Mouse (Mus musculus) erythroblast, embryonic 14.5 days (primary cell): ENCODE measurements around the gene Zfp786. TPM values are rescaled to one million over a fixed set of nuclear protein-coding genes. Genes with fewer than 3 reads are reported as not detected.
A peak's percentile ranks its signal among the peaks of the same experiment; 100 is the strongest.
"Not testable (repeated sequence)": the region's sequence is repeated elsewhere in the genome, so short reads cannot be mapped to it uniquely, and the experiment has no call there.

Source experiments
- H3K27me3 ChIP-seq: 2 replicates; pipeline ENCODE4 v1.6.1; 2012; ENCODE audit warnings: inconsistent platforms; ENCODE audit not compliant: control insufficient read depth
- H3K36me3 ChIP-seq: 2 replicates; pipeline ENCODE4 v1.6.1; 2012; ENCODE audit warnings: mild to moderate bottlenecking, inconsistent platforms; ENCODE audit not compliant: control insufficient read depth
- H3K4me1 ChIP-seq: 2 replicates; pipeline ENCODE4 v1.6.1; 2012; ENCODE audit warnings: inconsistent platforms; ENCODE audit not compliant: control insufficient read depth
- H3K4me3 ChIP-seq: replicated peaks from 2 replicates; pipeline ENCODE3; 2012; ENCODE audit warnings: moderate library complexity, mild to moderate bottlenecking, inconsistent platforms
- H3K9me3 ChIP-seq: 2 replicates; pipeline ENCODE4 v1.6.1; 2012; ENCODE audit warnings: low read length, inconsistent platforms, mixed read lengths; ENCODE audit not compliant: control insufficient read depth
- GATA1 ChIP-seq: IDR thresholded peaks from 2 replicates; pipeline ENCODE4 v1.6.1; 2012; ENCODE audit warnings: low read length, inconsistent platforms, mixed read lengths
- TAL1 ChIP-seq: IDR thresholded peaks from 3 replicates; pipeline ENCODE4 v1.6.1; 2012; ENCODE audit warnings: low read length, inconsistent platforms, mixed read lengths
- polyA plus RNA-seq: library from polyadenylated mRNA; stranded (reverse); fragments of >175 nt; gene quantifications from 2 replicates; pipeline ENCODE4 v1.2.3, GENCODE M21; 2012

Zfp786 gene
- polyA plus RNA-seq, result not detected in 2 replicates

DNA sequence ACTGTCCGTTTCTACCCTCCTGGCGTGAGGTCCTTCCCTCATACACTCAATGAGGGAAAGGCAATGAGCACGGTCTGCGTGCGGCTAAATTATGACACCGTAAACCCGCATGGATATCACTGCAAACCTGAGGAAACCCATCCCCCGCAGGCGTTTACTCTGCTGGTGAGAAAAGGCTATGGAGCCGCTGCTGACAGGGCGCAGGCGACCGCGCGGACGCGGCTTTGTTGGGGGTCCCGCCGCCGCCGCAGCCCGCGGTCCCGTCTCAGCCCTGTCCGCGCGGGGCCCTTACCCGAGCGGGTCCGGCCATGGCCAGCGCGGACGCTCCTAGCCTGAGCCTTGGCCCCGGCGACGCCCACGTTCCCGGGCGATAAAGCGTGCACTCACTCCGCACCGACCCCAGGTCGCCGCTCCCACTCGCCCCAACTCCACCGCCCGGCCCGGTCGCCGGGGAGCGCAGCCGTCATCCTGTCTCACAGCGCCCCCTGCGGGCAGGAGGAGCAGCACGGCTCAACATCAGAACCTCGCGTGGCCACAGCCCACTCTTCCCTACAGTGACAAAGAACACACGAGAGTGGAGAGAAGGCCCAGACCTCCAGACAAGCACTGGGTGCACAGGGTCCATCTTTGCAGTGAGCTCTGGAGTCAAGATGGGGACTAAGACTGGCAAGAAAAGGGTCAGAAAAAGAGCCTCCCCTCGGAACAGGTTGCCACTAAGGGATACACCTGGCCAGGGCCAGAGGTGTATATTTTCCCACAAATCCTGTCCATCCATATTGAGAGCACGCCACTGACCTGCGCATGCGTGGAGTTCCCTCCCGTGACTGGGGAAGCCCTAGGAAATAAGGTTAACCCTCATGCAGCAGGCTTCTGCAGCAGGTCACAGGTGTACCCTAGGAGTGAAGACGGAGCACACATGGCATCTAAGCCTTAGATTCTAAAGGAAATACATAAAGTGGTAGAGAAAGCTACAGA lies at the start of gene Zfp786:
Gene Zfp786 (minus strand): TSS at position 764 of the 975 bp plus-strand sequence.
- H3K4me3 ChIP-seq, result peak within 1 kb of the TSS; percentile 74
- no peaks in the 10 kb centered on the region for H3K36me3 ChIP-seq
- no peaks in the 10 kb centered on the region for H3K9me3 ChIP-seq
- TF ChIP-seq TAL1 (no peak), GATA1 (no peak)
- no peaks in the 10 kb centered on the region for H3K27me3 ChIP-seq
- peaks cover 23% of the 10 kb centered on the region for H3K4me1 ChIP-seq

DNA sequence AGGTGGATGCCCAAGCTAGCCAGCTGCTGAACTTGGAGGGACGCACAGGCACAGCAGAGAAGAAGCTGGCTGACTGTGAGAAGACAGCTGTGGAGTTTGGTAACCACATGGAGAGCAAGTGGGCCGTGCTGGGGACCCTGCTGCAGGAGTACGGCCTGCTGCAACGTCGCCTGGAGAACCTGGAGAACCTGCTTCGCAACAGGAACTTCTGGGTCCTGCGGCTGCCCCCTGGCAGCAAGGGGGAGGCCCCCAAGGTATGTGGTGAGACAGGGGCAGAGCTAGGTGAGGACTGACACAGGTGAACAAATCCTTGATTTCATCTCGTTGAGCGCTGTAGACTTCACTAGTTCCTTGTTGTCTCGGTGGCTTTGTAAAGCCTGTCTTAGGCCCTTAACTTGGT lies 49.5 kb upstream of the Zfp786 start:
- H3K4me3 ChIP-seq, result no peak overlapping the region

DNA sequence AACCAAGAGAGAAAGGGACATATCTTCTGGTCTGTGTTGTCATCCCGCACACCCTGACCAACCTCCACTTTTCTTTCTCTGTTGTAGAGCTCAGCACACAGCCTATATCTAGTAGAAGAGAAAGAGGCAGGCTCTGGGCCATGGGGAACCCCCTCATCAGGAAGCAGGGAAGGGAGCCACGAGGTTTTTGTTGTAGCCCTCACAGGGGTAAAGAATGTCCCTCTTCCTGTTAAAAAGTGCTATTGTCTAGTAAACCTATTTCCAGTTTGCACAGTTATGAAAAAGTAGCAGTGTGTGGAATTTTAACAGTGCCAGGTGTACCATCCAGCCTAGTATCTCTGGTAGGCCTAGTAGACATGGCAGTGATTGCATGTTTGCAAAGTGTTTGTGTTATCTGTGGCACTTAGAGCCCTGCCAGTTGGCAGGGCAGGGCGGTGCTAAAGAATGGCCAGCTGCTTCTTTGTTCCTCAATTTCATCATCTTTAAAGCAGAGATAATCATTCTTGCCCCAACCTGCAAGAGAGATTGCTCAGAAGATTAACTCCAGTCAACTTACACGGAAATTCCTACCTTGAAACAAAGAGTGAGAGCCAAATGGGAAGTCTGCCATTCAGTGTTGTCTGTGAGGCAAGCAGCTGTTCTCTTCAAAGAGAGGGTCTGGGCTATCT lies 48.5 kb upstream of the Zfp786 start:
- peak overlapping the region; percentile 85 for H3K4me3 ChIP-seq
- peaks cover 37% of the 10 kb centered on the region for H3K36me3 ChIP-seq
- TF ChIP-seq GATA1 (no peak), TAL1 (no peak)

More for the DNA sequence above, 49.5 kb upstream of the Zfp786 start:
- TF ChIP-seq TAL1 (no peak), GATA1 (no peak)
- no peaks in the 10 kb centered on the region for H3K27me3 ChIP-seq
- H3K9me3 ChIP-seq, result no peaks in the 10 kb centered on the region
- H3K36me3 ChIP-seq, result peaks cover 40% of the 10 kb centered on the region
- peaks cover 33% of the 10 kb centered on the region for H3K4me1 ChIP-seq

DNA sequence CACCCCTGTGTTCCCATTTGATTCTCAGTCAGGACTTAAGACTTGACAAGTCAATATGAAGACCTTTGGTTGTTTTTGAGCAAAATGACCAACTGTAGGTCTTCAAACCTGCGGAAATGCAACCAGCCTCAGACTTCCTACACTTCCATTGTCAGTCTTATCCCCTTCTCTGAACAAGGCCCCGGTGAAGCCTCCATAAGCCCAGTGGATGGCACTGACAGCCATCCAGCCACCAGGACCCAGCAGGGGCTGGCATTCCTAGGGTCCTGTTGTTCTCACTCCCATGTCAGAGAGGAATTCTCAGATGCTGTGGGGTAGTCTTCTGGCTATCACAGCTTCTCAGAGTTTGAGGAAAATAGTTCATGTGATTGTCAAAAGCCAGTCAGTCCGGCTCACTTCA lies 47.9 kb upstream of the Zfp786 start:
- H3K9me3 ChIP-seq, result no peaks in the 10 kb centered on the region
- no peaks in the 10 kb centered on the region for H3K27me3 ChIP-seq
- H3K4me1 ChIP-seq, result peaks cover 33% of the 10 kb centered on the region
- peak overlapping the region; percentile 85 for H3K4me3 ChIP-seq
- H3K36me3 ChIP-seq, result peaks cover 33% of the 10 kb centered on the region
- no peak for TF ChIP-seq GATA1
- TF ChIP-seq TAL1, result no peak

More for the DNA sequence above, 48.5 kb upstream of the Zfp786 start:
- peaks cover 33% of the 10 kb centered on the region for H3K4me1 ChIP-seq
- no peaks in the 10 kb centered on the region for H3K9me3 ChIP-seq
- no peaks in the 10 kb centered on the region for H3K27me3 ChIP-seq

DNA sequence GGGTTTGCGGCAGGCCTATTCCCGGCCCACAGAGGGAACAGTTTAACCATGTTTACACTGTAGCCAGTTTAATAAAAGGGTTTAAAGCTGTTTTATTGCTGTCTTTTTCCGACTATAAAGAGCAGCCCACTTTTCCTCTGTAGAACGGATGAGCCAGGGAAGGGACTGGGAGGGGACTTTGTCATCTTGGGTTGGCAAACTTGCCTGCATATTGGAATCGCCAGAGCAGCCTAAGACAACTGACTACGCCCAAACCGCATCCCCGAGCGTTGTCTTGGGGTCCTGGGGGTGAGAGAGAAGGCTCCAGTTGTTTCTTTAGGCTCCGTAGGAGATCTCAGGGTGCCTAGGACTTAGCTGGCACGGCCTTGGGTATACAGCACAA lies 47.5 kb upstream of the Zfp786 start:
- Histone ChIP-seq H3K36me3 (peaks cover 29% of the 10 kb centered on the region), H3K27me3 (no peaks in the 10 kb centered on the region), H3K4me1 (peaks cover 33% of the 10 kb centered on the region), H3K4me3 (peak overlapping the region; percentile 85), H3K9me3 (no peaks in the 10 kb centered on the region)
- TF ChIP-seq GATA1 (no peak), TAL1 (no peak)

DNA sequence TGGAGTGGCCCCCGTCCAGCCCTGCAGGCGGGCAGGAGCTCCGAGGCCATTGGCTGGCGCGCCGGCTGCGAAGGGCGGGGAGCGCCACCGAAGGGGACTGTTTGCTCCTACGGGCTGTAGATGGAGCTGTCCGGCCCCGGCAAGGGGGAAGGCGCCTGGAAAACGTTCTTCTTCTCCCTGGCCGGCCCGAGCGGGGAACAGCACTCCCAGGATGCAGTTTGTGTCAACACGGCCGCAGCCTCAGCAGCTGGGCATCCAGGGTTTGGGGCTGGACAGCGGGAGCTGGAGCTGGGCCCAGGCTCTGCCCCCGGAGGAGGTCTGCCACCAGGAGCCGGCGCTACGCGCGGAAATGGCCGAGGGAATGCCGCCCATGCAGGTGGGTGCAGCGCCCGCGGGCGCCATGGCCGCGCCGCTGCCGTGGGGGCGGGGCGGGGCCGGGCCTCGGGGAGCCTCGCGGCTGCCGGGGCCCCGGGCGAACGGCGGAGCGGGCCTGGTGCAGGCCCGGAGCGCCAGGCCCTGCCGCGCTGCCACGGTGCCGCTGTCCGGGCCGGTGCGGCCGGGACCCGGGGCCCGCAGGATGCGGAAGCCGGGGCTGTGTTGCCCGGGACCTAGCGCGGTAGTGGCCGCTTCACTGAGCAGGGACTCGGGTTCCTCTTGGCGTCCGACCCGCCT lies 46.9 kb upstream of the Zfp786 start:
- Histone ChIP-seq H3K36me3 (peaks cover 25% of the 10 kb centered on the region), H3K27me3 (no peaks in the 10 kb centered on the region), H3K4me3 (peak overlapping the region; percentile 85), H3K9me3 (no peaks in the 10 kb centered on the region), H3K4me1 (peaks cover 33% of the 10 kb centered on the region)
- TF ChIP-seq TAL1 (no peak), GATA1 (no peak)

DNA sequence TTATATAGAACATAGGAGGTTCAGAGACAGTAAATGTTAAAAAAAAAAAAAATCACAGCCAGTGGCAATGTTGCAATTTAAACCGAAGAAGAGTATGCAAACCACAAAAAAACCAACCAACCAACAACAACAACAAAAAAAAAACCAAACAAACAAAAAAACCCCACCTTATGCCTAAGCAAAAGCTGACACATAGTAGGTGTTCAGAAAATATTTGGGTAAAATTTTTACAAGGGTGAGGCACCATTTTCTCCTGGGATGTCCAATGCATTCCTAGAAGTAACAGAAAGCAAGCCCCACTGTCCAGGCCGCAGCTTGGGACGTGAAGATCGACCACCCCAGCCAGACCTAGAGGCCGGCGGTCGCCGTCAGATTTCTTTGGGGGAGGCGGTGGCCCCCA lies 46.4 kb upstream of the Zfp786 start, which contains the start of gene Zfp282:
Gene Zfp282 (plus strand): TSS at position 147 of the 400 bp plus-strand sequence.
- TF ChIP-seq TAL1, result no peak
- no peak for TF ChIP-seq GATA1
- no peaks in the 10 kb centered on the region for H3K27me3 ChIP-seq
- peaks cover 22% of the 10 kb centered on the region for H3K36me3 ChIP-seq
- H3K4me3 ChIP-seq, result peak within 1 kb of the TSS; percentile 85
- H3K9me3 ChIP-seq, result no peaks in the 10 kb centered on the region
- H3K4me1 ChIP-seq, result peaks cover 33% of the 10 kb centered on the region

DNA sequence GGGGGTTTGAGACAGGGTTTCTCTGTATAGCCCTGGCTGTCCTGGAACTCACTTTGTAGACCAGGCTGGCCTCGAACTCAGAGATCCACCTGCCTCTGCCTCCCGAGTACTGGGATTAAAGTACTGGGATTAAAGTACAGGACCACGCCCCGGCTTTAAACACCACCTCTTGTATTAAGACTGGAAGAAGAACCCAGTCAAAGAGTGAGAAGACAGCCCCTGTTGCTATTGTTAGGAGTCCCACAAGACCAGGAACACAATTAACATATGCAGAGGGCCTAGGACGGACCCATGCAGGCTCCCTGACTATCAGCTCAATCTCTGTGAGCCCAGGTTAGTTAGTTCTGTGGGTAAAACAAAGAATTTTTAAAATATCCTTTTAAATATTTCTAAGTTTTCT lies 41.6 kb upstream of the Zfp786 start:
- H3K9me3 ChIP-seq, result no peaks in the 10 kb centered on the region
- peaks cover 5% of the 10 kb centered on the region for H3K36me3 ChIP-seq
- H3K27me3 ChIP-seq, result no peaks in the 10 kb centered on the region
- TF ChIP-seq GATA1 (no peak), TAL1 (no peak)
- H3K4me3 ChIP-seq, result no peak overlapping the region
- peaks cover 8% of the 10 kb centered on the region for H3K4me1 ChIP-seq

DNA sequence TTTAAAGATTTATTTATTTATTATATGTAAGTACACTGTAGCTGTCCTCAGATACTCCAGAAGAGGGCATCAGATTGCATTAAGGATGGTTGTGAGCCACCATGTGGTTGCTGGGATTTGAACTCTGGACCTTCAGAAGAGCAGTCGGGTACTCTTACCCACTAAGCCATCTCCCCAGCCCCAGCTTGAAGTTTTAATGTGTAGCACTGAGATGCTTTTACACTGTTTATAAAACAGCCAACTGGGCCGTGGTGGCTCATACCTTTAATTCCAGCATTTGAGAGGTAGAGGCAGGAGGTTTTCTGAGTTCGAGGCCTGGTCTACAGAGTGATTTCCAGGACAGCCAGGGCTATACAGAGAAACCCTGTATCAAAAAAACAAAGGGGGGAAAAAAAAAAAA lies 27.1 kb upstream of the Zfp786 start:
- not testable (repeated sequence) for H3K9me3 ChIP-seq, H3K4me1 ChIP-seq, H3K27me3 ChIP-seq, H3K4me3 ChIP-seq
- H3K36me3 ChIP-seq, result peaks cover 11% of the 10 kb centered on the region
